Mouse (Mus musculus): Measurements from ENCODE around the gene Amh.
A peak's percentile ranks its signal among the peaks of the same experiment; 100 is the strongest.

Amh gene

GRCm38 (mm10) chr10:80829359-80830278 is 24.6 kb downstream of the Amh start:
- no peak for DNase-seq

GRCm38 (mm10) chr10:80831136-80831535 is 26.1 kb downstream of the Amh start:
- peak; percentile 40 to 61 for DNase-seq

DNA sequence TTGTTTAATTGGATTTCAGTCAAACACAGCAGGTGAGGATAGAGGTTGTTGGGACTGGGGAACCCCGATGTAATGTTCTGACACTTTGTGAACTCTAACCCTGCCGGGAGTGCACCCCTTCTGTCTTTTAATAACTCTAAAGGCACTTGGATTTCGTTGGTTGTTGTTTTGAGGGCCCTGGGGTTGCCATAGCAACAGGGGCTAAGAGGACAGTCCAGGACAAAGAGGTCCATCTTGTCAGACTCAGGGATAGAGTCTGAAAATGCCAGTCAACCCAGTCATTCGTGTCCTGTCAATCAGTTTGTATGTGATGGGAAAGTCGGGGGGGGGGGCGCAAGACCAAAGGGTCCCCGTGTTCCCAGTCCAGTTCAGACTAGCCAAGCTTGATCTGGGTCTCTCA is 27.8 kb downstream of the Amh start:
- no peak for DNase-seq

- no peak for DNase-seq
Measured at GRCm38 (mm10) chr10:80835617-80836016, 30.6 kb downstream of the Amh start.

- DNase-seq: no peak
Measured at GRCm38 (mm10) chr10:80836949-80837379, 31.9 kb downstream of the Amh start.

- DNase-seq: no peak
Measured at GRCm38 (mm10) chr10:80837827-80838226, 32.8 kb downstream of the Amh start.

GRCm38 (mm10) chr10:80838346-80838912 is 33.4 kb downstream of the Amh start:
- DNase-seq: no peak

DNA sequence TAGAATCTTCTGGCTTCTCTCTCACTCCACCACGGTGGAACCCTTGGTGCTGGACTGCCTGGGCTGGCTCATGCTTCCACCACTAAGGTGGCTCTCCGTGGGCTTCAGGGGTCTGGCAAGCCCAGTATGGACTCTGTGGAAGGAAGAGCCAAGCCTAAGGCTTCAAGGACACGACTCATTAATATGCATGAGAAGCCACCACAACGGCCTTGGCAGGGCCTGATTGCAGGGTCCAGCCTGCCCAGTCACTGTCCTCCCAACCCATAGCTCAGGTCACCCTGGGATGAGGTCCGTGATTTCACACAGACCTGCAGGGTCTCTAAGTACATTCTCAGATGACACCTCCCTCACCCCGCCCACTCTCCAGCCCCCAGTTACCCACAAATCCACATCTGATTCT is 34.8 kb downstream of the Amh start:
- DNase-seq: no peak

DNA sequence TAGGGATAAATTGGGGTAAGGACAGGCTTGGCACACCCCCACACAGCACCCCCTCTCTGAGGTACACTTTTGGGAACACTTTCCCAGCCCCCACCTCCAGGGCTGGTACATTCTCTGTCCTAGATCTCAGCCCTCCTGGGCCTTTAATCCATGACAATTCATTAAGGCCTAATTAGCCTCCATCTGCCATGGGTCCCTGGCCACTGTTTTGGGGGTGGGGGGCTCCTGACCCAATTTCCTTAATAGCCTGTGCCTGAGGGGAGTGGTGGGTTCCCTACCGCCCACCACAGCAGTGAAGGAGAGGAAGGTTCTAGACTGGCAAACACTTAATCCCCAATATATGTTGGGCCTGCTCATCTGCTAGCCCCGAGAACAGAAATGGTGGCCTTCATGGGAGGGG is 36.6 kb downstream of the Amh start:
- no peak for DNase-seq

- DNase-seq: no peak
Measured at GRCm38 (mm10) chr10:80842334-80842733, 37.3 kb downstream of the Amh start.

GRCm38 (mm10) chr10:80843087-80843930 is 38.3 kb downstream of the Amh start:
- DNase-seq: no peak

DNA sequence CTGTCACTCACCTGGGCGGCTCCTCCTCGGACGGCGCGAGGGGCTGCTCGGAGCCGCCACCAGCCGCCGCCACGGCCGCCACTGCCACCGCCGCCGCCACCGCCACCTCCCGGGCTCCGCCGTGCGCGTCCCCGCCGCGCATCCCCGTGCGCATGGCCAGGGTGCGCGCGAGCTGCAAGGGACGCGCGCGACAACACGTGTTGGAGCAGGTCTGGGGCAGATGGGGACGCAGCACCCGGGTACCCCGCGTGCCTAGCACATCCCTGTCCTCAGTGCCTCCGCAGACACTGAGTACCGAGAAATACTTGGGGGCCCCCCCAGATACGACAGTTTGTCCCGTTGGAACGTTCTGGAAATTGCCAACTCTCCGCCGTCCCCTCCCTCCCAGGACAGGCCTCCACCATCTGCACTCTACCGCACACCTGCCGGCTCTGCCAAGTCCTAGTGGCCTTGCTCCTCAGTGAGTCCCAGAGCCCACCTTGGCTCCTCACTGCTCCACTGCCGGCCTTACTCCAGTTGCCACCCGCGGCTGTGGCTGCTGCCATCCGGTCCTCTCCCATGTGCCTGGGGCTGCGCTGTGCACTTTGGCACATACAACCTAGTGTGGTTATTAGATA is 39.0 kb downstream of the Amh start, which contains the start of gene Lingo3:
Gene Lingo3 (minus strand): TSS at position 109 of the 617 bp plus-strand sequence.
- no peak for DNase-seq

DNA sequence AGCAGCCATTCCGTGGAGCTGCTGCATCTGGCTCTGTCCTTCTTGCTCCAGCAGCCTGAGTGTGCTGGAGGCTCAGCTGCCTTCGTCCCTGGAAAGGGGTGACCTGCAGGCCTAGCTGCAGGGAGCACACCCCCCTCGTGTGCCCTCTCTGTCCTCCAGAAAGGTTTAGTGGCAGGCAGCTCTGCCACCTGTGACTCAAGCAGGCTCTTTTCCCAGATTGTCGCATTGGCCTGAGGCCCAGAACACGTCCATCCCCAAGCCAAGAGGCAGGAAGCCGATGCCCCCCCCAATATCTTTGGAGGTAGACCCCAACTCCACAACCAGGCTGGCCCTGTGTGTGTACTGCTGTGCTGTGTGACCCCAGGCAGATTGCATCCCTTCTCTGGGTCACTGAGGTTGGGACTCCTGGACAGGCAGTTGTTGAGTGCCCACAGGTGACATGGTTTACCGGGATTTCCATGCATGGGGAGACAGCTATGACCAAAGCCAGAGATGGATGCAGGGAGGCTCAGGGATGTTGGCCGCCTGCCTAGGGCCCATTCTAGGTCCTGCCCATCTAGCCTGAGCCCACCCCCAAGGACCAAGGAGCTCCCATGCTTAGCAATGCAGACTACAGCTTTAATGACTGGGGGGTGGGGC is 40.1 kb downstream of the Amh start:
- DNase-seq: no peak

- no peak for DNase-seq
Measured at GRCm38 (mm10) chr10:80845732-80846131, 40.7 kb downstream of the Amh start.

GRCm38 (mm10) chr10:80848571-80848970 is 43.5 kb downstream of the Amh start:
- peak; percentile 40 to 63 for DNase-seq

GRCm38 (mm10) chr10:80854913-80855748 is 50.1 kb downstream of the Amh start, which contains the start of the genes Lsm7 and Sppl2b:
Gene Lsm7 (minus strand): TSS chr10:80855209.
Gene Sppl2b (plus strand): TSS chr10:80855275.
- DNase-seq: peak; percentile 93 to 94

DNA sequence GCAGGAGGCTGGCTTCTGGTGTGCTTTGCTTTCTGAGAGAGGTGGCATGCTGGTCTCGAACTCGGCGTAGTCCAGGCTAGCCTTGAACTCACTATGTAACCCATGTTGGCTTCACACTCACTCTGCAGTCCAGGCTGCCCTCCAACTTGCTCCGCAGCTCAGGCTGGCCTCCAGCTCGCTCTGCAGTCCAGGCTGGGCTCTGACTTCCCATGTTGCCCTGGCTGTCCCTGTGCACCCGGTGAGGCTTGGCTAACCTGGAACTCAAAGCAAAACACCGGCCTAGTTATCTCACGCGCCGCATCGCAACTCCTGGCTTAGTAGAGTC is 50.7 kb downstream of the Amh start:
- no peak for DNase-seq

DNA sequence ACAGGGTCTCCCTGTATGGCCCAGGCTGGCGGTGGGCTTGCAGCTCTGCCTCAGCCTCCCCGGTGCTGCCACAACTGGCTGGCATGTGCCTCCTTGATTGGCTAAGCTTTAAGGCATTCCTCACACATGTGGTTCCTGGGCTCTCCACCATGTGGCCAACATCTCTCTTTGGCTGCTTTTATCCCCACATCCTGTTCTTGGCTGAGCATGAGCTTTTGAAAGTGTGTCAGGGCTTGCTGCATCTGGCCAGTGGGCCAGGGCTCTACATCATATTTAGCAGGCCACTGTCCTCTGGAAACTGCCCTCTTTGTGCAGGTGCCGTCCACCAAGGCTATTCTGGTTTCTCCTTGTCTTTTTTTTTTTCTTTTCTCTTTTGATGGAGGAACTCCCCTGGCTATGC is 51.2 kb downstream of the Amh start:
- DNase-seq: no peak

DNA sequence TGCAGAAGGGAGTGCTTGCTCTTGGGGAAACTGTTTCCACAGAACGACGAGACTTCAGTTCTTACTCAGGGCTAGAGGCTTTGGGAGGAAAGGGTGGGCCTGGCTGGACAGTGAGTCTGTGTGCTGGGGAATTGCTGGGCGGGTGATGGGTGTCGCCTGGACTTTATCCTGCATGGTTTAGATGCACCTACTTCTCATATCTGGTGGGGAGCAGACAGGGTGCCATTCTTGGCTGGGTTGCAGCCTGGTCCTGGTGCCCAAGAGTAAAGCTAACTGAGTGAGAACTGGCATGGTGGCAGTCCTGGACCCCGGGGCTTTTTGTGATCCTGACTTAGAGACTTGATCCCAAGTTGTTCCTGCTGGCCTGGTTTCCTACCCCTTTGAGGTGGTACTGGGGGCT is 51.9 kb downstream of the Amh start:
- no peak for DNase-seq
